Mouse (Mus musculus) cerebral cortex, adult 2 months (tissue): ENCODE data around the gene Slc9a9.

Source experiments
- WGBS: fragments of 180-500 bp; shearing (Covaris S2); methylation state at CpG from one replicate; pipeline ENCODE4 v1.1.7; 2018; 5-methylcytosine and 5-hydroxymethylcytosine counted together

Slc9a9 gene

DNA sequence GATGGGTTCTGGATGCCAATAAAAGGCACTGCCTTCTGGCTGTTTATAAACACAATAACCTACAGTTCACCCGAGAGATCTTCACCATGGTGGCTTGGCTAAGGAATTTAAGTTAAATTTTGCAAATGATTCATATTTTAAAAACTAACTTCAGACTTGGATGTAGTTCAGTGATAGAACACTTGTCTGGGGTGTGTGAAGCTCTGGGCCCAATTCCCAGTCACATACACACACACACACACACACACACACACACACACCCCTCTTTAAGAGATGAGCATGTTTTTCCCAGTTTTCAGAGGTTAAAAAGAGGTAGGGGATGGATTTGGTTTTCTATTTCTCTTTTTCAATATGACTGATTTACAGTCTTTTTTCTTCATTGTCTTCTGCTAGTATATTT is 15.9 kb downstream of the Slc9a9 start:
- 59% methylated on average over 1 of the region's 1 CpGs for WGBS

DNA sequence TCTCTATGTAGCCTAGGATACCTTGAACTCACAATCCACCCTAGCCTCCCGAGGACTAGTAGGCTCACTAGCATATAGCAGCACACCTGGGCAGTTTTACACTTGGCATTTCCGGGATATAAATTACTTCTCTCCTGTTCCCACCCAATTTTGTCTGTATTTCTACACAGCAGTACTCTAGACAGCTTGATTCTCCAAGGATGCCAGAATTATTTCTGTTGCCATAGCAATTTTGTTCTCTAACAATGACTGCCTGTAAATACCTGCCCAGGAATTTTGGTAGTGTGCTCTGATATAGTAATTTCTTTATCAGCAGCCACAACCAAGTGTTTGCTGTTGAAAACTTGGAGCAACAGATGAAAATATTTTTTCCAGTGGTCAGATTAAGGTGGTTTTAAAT is 16.7 kb downstream of the Slc9a9 start:
- 55% methylated on average over 2 of the region's 2 CpGs for WGBS

DNA sequence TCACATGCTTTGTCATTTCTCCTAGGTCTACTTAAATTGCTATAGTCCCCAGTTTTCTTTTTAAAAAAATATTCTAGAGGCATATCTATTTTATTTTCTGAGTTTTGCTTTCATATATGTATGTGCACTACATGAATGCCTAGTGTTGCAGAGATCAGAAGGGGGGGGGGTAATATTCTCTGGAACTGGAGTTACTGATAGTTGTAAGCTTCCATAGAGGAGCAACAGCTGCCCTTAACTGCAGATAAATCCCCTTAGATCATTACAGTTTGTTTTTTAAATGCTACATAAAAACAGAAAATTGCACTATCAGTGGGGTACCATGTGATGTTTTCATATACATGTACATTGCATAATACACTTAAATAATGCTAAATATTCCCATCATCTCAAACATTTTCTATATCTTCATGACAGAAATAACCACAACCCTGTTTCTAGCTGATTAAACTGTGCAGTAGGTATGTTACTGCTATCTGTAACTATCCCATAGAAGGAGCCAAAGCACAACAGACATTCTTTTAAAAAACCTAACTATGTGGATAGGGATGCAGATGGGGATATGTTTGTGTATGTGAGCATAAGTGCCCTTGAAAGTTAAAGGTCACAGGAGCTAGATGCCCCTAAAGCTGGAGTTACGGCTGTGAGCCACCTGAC is 17.6 kb downstream of the Slc9a9 start:
- 96% methylated on average over 1 of the region's 1 CpGs for WGBS

DNA sequence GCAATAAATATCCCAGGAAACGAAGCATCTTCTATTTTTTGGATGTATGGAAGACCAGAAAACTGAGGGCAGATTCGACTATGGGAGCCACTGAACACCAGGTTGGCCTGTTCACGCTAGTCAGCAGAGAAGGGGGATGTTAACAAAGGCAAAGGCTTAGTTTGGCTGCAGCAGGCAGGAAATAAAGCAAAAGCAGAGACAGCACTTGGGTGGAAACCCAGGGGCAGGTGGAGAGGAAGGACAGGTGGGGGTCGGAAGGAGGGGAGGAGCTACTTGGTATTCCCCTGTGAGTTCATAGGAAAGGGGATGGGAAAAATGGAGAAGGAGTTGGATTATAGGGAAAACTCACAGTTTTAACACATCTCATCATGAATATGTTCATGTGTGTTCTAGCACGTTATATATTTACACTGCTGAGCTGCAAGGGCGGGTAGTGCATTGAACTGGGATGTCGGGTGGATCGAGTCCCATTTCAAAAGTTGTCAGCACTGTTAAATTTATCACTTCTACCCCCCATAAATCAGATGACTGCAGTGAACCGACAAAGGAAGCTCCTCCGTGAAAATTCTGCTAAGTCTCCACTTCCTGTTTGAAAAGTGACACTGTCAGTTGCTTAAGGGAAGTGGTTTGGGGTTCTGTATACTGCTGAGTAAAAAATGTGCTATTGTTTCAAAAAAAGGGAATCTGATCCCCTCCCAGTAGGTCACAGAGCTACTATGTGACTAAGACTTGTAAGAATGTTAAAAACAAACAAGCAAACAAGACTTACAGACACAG is 21.8 kb downstream of the Slc9a9 start:
- WGBS: 56% methylated on average over 10 of the region's 10 CpGs

DNA sequence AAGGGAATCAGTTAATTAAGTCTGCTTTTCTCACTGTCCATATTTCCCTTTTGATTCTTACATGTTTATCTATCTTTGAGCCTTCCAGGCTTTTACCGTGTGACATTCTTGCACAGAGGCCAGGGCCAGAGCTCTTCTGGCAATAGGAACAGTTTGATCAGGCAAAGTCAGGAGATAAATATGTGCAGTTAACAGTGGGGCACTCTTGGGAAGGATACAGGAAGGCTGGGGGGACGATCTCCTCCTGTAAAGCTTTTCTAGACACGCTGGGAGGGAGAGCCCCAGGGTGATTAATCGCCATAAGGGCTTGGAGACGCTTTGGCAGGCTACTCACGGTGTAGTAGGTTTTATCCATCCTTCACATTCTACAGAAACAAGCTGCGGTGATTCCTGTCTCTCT is 22.4 kb downstream of the Slc9a9 start:
- 62% methylated on average over 7 of the region's 7 CpGs for WGBS

DNA sequence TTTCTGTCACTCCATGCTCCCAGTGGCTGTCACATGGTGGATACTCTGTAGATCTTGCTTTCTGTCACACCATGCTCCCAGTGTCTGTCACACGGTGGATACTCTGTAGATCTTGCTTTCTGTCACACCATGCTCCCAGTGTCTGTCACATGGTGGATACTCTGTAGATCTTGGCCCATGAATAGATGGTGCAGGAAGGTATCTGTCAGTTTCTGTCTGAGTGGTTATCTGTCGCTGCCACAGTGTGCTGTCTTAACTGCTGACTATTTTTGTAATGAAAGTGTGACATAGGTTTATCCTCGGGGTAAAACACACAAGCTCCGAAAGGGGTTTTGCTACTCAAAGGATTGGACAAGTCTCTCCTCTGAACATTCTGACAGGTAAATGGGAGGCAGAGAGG is 24.5 kb downstream of the Slc9a9 start:
- 90% methylated on average over 4 of the region's 4 CpGs for WGBS

DNA sequence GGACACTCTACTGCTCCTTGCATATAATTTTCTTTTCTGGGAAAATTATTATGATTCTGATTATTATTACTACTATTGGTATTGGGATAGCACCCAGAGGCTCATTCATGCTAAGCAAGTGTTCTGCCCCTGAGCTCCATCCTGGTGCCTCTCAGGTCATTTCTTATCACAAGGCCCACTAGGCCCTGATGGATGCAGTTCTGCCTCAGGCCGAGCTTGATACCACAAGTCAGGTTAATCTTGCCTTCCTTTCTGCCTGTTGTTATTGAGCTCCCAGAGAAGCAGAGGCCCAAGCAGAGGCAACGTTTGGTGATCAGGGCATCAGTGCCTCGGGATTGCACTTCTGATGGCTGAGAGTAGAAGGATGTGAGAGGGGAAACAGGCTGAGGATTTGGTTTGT is 25.3 kb downstream of the Slc9a9 start:
- WGBS: 95% methylated on average over 3 of the region's 3 CpGs

DNA sequence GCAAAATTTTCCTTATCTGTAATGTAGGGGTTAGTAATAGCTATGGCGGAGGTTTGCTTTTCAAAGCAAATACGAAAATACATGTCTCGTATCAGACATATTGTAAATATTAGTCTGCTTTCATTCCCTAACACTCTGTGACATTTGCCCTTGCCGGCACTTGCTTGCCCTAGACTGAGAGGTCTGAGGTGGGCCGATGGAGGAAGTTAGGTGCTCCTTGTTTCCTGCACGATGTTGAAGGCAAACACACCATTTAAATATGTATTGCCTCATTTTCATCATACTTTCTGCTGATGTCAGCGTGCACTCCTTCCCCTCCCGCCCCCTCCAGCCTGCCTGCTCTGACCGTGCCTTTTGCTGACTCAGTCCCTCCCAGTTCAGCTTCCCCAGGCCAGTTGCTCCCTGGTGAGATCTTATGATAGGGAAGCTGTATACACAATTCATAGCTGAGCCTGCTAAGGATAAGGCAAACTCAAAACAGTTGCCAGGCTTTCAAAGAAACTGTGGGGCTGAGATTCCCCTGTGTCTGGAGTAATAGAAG is 26.9 kb downstream of the Slc9a9 start:
- 76% methylated on average over 9 of the region's 9 CpGs for WGBS

DNA sequence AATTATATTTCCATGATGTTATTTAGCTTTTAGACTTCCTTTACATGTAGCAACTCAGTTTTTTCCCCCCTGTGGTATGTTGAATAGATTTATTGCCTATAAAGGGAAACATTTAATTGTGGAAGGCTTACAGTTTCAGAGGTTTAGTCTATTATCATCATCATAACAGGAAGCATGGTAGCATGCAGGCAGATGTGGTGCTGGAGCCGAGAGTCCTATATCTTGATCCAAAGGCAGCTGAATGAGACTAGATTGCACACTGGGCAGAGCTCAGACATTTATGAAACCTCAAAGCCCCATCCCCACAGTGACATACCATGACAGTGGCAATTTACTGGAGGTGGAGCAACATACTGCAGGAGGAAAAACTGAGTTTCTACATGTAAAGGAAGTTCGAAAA is 28.5 kb downstream of the Slc9a9 start:
- 90% methylated on average over 2 of the region's 2 CpGs for WGBS

DNA sequence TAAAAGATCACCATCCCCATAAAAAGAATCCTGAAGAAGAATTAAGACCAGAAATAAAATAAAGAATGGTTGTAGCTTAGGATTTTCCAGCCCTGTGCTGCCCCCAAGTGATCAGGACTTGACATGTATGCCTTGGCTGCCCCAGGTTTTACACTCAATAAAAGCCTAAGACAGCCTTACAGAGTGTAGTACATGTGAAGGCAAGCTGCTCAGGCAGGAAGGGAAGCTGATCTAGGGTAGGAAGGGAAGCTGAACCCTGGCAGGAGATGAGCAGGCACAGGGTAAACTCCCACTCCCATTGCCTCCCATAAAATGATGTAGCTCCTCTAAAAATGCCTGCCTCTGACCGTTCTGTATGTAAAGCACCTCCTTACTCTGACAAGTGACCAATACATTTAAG is 30.8 kb downstream of the Slc9a9 start:
- 84% methylated on average over 1 of the region's 1 CpGs for WGBS

DNA sequence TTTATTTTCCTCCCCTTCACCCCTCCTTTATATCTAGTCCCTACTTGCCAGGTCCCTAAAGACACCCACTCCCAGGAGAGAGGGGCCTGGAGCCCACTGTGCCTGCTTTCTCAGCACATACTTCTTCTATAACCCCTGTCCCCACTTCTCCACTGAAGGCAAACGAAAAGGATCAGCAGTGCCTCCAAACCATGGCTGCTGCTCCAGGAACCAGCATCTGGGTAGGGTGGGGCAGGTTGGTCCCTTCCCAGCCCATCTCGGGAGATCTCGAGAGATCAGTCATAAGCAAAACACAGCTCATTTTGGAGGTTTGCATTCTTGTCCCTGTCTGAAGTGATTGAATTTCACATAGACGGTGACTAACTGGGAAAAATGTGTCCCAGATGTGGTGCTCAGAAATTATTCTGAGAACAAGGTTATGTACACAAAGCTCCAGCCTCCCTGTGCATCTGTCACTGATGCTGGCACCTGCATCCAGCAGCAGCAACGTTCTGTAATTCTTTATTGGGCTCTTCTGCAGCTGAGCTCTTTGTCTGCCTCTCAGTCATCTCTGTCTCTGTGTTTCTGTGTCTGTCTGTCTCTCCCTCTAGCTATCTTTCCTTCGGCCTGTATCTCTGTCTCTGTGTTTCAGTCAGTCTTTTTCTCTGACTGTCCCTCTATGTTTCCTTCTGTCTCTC is 31.6 kb downstream of the Slc9a9 start:
- WGBS: 52% methylated on average over 6 of the region's 6 CpGs

DNA sequence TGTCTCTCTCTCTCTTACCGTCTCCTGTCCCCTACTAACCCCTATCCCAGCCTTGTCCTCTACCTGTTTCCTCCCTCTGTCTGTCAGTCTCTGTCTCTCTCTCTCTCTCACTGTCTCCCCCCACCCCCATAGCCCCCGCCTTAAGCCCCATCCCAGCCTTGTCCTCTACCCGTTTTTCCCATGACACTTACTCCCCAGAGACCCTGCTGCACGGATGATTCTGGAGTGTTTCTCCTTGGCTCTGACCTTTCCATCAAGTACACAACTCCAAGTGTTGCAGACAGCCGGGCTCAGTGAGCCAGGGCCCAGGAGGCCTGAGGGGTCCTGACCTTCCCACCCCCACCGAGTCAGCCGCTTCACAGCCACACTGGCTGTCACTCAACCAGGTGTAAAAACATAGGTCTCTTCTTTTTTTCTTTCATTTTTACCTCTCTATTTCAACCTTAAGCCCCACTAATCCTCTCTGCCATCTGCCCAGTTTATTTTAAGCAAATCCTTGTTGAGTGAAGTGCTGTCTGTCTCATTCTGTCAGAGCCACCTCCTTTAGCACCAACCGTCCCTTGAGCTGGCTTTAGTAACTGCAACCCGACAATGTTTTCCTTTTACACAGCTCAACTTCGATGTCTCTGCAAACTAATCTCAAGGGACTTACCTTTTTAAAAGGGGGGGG is 32.4 kb downstream of the Slc9a9 start:
- 62% methylated on average over 10 of the region's 10 CpGs for WGBS

DNA sequence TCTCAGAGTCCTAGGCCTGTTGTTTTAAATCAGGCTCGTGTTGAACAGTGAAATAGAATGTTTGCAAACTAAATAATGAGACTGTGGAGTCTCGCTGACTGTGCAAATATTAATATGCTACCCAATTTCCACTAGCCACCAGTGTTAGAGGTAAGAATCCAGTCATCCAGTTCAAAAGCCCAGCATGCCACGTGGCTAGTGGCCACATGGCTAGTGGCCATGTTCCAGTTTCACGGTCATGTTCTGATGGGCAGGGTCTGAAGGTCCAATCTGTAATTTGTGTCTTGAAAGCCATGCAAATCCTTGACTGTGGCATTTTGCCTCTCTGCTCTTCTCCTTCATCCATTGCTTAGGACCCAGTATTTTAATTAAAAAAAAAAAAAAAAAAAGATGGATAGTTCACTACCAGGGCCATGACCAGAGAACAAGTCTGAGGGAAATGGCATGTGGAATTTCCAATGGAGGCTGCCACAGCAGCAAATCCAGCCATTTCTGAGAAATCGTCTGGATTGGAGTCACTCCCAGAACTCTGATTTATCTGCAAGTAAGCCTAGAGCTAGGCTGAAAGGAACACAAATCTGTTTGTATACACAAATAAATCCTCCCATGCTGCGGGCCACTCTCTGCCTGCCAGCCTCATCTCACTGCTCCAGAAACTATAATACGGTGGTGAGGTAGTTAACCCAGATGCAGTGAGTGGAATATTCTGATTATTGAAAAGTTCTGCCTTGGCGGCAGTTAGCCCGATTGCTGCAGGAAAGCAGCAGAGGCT is 35.5 kb downstream of the Slc9a9 start:
- 45% methylated on average over 9 of the region's 9 CpGs for WGBS

DNA sequence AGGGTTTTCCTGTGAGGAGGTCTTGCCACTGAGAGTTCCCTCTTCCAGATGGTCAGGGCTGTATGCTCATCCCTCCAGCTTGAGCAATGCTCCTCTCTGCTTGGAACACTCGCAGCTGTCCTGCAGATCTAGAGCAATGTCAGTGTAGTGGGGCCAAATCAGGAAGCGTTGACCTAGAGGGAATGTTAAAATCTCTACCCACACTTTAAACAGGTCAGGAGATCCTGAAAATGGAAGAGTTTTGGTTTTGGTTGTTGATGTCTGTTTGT is 36.0 kb downstream of the Slc9a9 start:
- WGBS: 66% methylated on average over 2 of the region's 2 CpGs

DNA sequence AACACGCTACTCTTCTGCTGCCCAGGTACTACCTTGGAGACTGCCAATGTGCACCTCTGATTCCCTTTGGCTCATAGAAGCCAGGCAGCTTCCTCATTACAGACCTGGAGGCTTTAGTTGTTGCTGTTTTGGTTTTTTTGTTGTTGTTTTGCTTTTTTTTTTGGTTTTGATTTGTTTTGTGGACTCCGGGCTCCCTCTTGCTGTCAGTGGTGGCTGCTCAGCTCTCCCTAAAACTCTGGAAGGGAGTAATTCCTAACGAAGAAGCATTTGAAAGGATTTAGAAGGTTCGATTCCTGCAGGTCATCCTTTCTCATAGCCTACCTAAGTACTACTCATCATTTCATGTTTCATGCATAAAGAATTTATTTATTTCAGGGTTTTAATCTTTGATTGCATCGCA is 42.4 kb downstream of the Slc9a9 start:
- WGBS: 82% methylated on average over 5 of the region's 5 CpGs

DNA sequence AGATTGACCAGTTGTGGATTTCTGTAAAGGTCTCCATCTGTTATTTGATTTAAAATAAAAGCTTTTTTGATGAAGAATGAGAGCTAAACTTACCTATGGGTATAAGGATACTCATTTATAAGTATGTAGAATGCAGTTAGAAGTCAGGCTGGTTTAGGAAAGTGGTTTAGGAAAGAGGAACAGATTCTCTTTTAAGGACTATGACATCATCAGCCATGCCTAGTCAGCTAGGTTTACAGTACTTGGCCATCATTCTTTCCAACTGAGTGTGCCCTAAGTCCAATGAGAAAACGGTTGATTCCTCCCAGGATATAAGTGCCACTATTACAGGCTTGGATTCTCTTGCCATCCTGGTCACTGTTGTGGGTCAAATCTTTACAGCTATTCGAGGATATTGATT is 47.0 kb downstream of the Slc9a9 start:
- 82% methylated on average over 2 of the region's 2 CpGs for WGBS

DNA sequence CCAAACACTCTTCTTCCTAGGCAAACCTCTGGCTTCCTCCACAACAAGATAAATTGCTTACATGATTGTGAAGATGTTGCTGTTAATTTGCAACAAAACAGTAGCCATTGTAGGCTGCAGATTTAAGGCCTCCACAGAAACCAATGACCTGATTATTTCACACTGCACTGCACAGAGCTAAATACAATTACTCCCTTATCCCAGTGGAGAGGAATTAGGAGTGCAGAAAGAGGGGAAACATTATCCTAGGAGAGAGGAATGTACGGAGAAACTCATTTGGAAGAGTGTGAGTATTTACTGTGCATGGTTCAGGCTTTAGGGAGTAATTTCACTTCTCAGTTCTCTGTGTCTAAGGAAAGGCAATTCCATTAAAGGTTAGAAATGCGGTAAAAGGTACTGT is 53.9 kb downstream of the Slc9a9 start:
- WGBS: 73% methylated on average over 2 of the region's 2 CpGs

DNA sequence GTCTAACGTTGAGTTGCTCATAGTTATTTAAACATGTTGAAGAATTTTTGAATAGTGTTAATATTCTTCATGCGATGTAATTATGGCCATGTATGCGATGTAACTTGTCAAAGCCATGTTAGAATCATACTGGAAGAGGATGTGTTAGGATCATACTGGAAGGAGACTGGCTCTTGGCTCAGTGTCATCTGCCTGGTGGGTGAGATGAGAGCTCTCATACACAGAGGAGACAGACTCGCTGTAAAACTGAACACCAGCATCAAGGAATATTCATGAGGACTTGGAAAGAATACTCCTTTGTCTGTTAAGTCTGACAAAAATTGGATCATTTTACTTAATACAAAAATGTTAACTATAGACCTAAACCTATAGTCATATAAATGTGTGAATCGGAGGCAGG is 55.4 kb downstream of the Slc9a9 start:
- WGBS: 55% methylated on average over 5 of the region's 5 CpGs

DNA sequence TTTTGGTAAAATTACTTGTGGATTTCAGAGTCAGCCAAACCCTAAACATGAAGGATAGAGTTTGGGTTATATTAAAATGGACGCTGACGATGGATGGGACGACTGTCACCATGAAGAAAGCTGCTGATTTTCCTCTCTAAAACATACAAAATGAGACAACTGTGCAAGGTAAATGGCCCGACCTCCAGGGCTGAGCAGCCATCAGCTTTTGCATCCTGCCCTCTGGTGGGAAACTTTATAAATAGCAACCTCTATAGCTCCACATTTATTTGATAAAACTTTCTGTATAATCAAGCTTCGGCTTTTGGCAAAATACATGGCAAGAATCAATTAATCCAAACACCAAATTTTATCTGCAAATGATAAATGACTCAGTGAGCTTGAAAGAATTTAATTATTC is 57.7 kb downstream of the Slc9a9 start:
- 27% methylated on average over 5 of the region's 5 CpGs for WGBS

DNA sequence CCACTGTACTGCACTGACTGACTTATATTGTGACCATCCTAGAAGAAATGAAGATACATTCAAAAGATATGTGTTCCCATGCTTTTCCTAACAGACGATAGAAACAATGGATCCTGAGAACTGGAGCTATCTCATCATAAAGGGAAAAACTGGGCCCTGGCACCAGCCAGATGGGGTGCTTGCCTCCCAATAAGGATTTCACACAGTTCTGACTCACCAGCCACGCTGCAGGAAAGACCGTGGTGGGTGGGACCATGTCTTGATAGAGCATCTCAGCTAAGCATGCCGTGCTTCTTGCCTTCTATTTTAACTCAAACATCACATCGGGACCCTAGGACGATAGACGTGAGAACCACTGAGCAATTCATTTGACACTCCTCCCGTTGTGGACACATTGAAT is 60.7 kb downstream of the Slc9a9 start:
- WGBS: 77% methylated on average over 8 of the region's 8 CpGs

DNA sequence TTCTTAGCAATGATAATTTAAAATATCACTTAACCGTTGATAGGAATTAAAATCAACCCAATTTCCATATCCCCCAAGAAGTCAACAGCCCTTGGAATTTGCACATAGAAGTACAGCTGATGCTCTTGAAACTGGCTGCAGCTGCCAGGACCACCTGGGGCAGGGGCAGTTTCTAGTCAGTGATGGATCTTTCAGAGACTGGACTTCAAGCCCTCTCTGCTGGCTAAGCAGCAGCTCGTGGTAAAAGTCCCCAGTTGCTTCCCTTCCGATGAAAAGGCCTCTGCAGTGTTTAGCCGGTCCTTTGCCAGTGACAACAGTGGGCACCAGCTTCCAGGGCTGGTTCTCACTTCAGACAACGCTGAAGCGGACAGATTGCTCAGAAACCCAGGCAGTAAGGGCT is 62.4 kb downstream of the Slc9a9 start:
- 71% methylated on average over 6 of the region's 6 CpGs for WGBS
